Mouse (Mus musculus): ENCODE results near the gene Trim27.

DNA sequence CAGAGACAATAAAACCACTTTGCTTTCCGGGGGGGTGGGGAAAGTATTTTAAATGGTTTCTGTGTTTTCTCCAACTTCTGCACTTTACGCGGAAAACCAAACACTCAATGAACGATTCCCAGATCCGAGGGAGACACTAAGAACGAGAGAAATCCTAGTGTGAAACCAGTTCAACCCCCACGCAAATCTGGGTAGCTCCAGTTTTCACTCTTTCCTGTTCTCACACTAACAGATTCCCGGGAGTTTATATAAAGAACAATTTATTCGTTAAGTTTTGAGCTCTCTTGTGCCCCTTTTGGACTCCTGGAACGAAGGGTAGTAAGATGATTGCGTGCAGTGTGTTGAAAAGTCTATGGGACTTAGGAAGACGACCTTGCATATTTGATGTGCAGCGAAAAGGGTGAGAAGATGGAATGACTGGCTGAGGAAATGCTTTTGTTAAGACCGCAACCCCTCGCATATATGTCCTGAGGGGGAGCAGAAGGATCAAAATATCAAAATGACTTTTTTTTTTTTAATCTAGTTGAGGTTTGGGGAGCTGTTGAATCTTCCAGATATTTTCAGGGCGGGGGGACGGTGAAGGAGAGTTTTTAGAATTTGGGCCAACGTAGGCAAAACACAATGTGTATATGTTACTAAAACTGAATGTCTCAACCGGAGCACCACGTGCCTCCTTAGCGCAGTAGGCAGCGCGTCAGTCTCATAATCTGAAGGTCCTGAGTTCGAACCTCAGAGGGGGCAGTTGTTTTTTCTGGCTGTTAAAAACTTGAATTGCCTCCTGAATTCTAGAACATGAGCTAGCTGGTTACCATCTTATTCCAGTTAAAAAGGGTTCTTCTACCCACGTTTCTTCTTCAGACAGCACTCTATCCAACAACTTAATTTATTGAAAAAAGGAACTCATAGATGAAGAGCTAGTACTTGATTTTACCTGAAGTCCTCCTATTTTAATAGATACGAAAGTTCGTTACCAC, 12.0 kb upstream of the Trim27 start:
- TF ChIP-seq CTCF (IDR thresholded peaks at IDR 0.05; ENCODE audit: extremely low read depth, insufficient read depth, low read length) (no peak), POLR2A (IDR thresholded peaks at IDR 0.05; ENCODE audit: extremely low read depth, insufficient read depth, low read length) (no peak)
